Mouse (Mus musculus): ENCODE results near the gene Mob1b.
"Not testable (repeated sequence)": the region's sequence is repeated elsewhere in the genome, so short reads cannot be mapped to it uniquely, and the experiment has no call there.

Mob1b gene

GRCm38 (mm10) chr5:88702041-88702440 is 18.6 kb upstream of the Mob1b start:
- DNase-seq (ENCODE audit: low read depth), result no peak

DNA sequence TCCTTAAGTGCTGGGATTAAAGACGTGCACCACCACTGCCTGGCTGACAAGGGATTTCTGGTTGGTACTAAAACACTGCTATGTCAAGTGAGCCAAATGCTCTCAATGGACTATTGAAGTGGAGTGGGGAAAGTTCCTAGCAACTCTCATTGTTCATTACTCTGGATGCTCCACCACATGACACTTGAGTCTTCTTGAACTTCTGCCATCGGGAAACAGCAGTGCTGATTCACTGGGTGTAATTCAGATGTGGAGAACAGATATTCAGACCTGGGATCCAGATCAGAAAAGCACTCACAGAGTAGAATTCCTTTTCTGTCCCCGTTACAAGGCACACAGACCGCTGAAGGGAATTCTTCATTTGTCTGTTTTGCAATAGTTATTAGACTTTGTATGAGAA is 17.1 kb upstream of the Mob1b start:
- DNase-seq (ENCODE audit: low read depth), result no peak

GRCm38 (mm10) chr5:88711128-88711527 is 9.5 kb upstream of the Mob1b start:
- no peak for DNase-seq (ENCODE audit: low read depth)

GRCm38 (mm10) chr5:88711618-88712224 is 8.9 kb upstream of the Mob1b start:
- no peak for DNase-seq (ENCODE audit: low read depth)

GRCm38 (mm10) chr5:88712328-88712727 is 8.3 kb upstream of the Mob1b start:
- DNase-seq (ENCODE audit: low read depth), result no peak

GRCm38 (mm10) chr5:88716983-88717382 is 3.7 kb upstream of the Mob1b start:
- no peak for DNase-seq (ENCODE audit: low read depth)

GRCm38 (mm10) chr5:88721003-88721475 is 384 bp downstream of the Mob1b start:
- no peak for DNase-seq (ENCODE audit: low read depth)

- no peak for DNase-seq (ENCODE audit: low read depth)
These were observed 1.0 kb downstream of the Mob1b start for GRCm38 (mm10) chr5:88721565-88722212.

DNA sequence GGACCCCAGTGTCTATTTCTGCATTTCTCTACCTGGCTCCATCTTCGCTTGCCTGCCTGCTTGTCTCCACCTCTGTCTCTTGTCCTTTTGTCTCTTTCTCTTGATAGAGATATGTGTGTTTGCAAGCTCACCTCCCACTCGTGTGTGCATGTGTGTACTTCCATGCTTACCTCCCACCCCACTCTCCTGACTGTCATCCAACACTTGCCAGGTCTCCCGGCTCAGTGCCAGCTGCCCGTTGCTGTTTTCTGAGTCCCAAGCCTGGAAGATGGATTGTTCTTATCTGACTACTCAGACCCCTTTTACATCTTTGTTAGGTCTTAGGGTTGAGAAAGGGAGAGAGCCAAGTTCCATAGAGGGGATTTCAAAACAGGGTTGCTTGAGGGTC is 1.6 kb downstream of the Mob1b start:
- no peak for DNase-seq (ENCODE audit: low read depth)

DNA sequence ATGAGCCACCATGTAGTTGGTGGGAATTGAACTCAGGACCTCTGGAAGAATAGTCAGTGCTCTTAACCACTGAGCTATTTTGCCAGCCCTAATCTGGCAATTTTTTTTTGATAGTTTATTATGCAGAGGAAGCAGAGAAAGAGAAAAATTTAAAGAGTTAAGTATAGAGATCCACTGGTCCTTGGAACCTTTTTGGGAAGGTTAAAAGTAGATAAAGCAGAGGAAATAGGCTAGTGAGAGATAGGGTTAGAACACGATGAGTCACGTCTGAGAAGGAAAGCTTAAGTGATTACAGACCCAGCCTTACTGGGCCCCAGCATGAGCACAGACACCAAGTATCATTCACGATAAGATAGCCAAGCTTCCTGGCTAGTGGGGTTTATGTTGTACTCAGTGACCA is 3.4 kb downstream of the Mob1b start:
- DNase-seq (ENCODE audit: low read depth), result peak; percentile 53

DNA sequence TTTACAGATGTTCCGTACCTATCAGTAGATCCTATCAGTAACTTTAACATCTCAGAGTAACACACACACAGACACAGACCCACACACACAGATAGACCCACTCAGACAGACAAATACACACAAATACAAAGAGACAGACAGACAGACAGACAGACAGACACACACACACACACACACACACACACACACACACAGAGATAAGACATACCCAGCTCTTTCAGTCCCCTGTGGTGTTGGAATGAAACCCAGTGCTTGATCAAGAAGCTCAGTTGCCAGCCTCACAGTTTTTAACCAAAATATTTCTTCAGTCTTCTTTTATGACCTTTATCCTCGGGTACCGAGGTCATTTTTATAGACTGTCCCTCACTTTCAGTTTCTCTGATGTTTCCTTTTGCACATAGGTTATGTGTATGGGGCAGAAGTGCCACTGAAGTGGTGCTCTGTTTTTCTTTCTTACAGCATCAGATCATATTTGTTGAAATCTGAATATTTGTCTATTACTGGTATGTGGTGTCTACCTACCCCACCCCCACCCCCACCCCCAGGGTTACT is 7.0 kb downstream of the Mob1b start:
- no peak for DNase-seq (ENCODE audit: low read depth)

- DNase-seq (ENCODE audit: low read depth), result no peak
These were observed 14.1 kb downstream of the Mob1b start for GRCm38 (mm10) chr5:88734786-88735185.

GRCm38 (mm10) chr5:88741065-88741464 is 20.4 kb downstream of the Mob1b start:
- not testable (repeated sequence) for DNase-seq (ENCODE audit: low read depth)

GRCm38 (mm10) chr5:88747774-88748173 is 27.1 kb downstream of the Mob1b start:
- no peak for DNase-seq (ENCODE audit: low read depth)

DNA sequence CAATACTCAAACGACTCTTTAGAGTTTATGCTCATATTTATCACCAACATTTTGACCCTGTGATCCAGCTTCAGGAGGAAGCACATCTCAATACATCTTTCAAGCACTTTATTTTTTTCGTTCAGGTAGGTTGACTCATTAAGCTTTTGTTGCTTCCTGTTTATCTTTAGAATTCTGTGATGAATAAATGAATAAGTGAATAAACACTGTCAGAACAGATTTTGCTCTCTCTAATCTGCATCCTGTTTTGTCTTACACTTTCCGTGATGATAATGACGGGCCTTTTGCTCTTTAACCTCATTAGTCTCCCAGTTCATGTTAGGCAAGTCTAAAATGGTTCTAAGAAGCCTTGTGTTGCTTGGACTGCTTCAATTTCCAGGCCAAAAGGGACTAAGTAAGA is 32.5 kb downstream of the Mob1b start:
- no peak for DNase-seq (ENCODE audit: low read depth)

GRCm38 (mm10) chr5:88762611-88763010 is 42.0 kb downstream of the Mob1b start:
- no peak for DNase-seq (ENCODE audit: low read depth)

GRCm38 (mm10) chr5:88764430-88764986 is 43.9 kb downstream of the Mob1b start:
- no peak for DNase-seq (ENCODE audit: low read depth)

GRCm38 (mm10) chr5:88764987-88765481 is 44.4 kb downstream of the Mob1b start, which contains the start of gene Dck:
Dck (plus strand) TSS chr5:88764996.
- DNase-seq (ENCODE audit: low read depth), result peak; percentile 99

GRCm38 (mm10) chr5:88765587-88765986 is 44.9 kb downstream of the Mob1b start:
- DNase-seq (ENCODE audit: low read depth), result no peak

GRCm38 (mm10) chr5:88766121-88766520 is 45.5 kb downstream of the Mob1b start:
- DNase-seq (ENCODE audit: low read depth), result no peak

DNA sequence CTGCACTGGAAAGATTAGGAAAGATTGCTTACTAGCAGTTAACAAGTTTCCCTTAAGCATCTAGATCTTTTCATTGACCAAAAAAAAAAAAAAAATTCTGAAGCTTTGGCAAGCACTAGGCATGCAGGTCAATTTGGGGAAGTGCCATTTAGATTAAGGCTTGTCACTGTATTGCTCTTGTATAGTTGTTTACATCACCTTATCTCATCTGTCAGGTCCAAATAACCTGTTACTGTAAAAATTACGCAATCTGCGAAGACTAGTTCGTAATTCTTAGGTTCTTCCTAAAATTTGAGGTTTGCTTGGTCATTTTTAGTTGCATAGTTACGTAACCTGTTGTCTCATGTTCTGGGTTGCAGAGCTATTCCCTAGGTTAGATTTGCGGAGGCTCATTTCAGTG is 46.2 kb downstream of the Mob1b start:
- no peak for DNase-seq (ENCODE audit: low read depth)

DNA sequence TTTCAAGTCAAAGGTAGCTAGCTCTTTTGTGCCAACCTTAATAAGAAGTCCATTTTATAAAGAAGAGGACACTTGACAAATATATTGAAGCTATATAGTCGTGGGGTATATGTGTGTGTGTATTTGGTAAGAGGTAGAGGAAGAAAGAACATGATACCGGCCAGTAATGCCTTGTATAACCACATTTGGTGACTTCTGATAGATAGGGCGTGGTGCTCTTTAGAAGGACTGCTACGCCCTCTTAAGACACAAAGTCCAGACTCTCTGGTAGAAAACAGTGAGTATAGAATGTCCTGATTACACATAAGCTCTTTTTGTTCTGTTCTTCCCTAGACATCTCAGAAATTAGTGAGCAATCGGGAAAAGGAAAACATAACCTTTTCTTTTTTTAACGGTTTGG is 47.5 kb downstream of the Mob1b start:
- no peak for DNase-seq (ENCODE audit: low read depth)
